Mouse (Mus musculus): ENCODE data around the gene Fcmr. TPM values are rescaled to one million over a fixed set of nuclear protein-coding genes. Genes with fewer than 3 reads are reported as not detected.

Fcmr gene
- polyA plus RNA-seq, 1 experiment from 2014 or later: not detected

- ATAC-seq: peak; percentile 84
- Histone ChIP-seq H3K9me3 (ENCODE audit: control insufficient read depth, low read length) (no peaks in the 10 kb centered on the region), H3K27ac (ENCODE audit: low read length) (no peak overlapping the region), H3K4me2 (ENCODE audit: low read length) (peak overlapping the region; percentile 71), H3K4me3 (replicated peaks; ENCODE audit: low read length) (peak overlapping the region; percentile 52), H3K27me3 (replicated peaks; ENCODE audit: control insufficient read depth, insufficient read depth, low read length) (0 out of 2 replicates have a peak, but pooled peaks cover 4% of the 10 kb centered on the region), H3K36me3 (ENCODE audit: control insufficient read depth, insufficient read depth) (no peaks in the 10 kb centered on the region), H3K4me1 (replicated peaks; ENCODE audit: control insufficient read depth, insufficient read depth, low read length) (0 out of 2 replicates have a peak, but pooled peaks cover 2% of the 10 kb centered on the region), H3K9ac (replicated peaks; ENCODE audit: low read depth, low read length) (peak overlapping the region; percentile 62)
- 2% methylated on average over 43 of the region's 43 CpGs for WGBS
Measured at GRCm38 (mm10) chr1:130877889-130878614, 12.6 kb downstream of the Fcmr start.

GRCm38 (mm10) chr1:130879927-130880326 lies 14.5 kb downstream of the Fcmr start:
- Histone ChIP-seq H3K36me3 (ENCODE audit: control insufficient read depth, insufficient read depth) (no peaks in the 10 kb centered on the region), H3K9me3 (ENCODE audit: control insufficient read depth, low read length) (no peaks in the 10 kb centered on the region), H3K4me1 (replicated peaks; ENCODE audit: control insufficient read depth, insufficient read depth, low read length) (0 out of 2 replicates have a peak, but pooled peaks cover 2% of the 10 kb centered on the region), H3K4me3 (replicated peaks; ENCODE audit: low read length) (no peak overlapping the region), H3K4me2 (ENCODE audit: low read length) (no peak overlapping the region), H3K9ac (replicated peaks; ENCODE audit: low read depth, low read length) (no peak overlapping the region), H3K27me3 (replicated peaks; ENCODE audit: control insufficient read depth, insufficient read depth, low read length) (0 out of 2 replicates have a peak, but pooled peaks cover 4% of the 10 kb centered on the region), H3K27ac (ENCODE audit: low read length) (no peak overlapping the region)
- 91% methylated on average over 7 of the region's 7 CpGs for WGBS
- no peak for ATAC-seq

GRCm38 (mm10) chr1:130883146-130883545 lies 17.7 kb downstream of the Fcmr start:
- no peaks in the 10 kb centered on the region for H3K27me3 ChIP-seq (replicated peaks; ENCODE audit: control insufficient read depth, insufficient read depth, low read length)
- 88% methylated on average over 4 of the region's 4 CpGs for WGBS
- H3K9ac ChIP-seq (replicated peaks; ENCODE audit: low read depth, low read length): no peak overlapping the region

GRCm38 (mm10) chr1:130887354-130887753 lies 21.9 kb downstream of the Fcmr start, which contains the start of gene Il24:
Il24 (minus strand) TSS chr1:130887454.
- Histone ChIP-seq H3K9ac (replicated peaks; ENCODE audit: low read depth, low read length) (no peak within 1 kb of the TSS), H3K27me3 (replicated peaks; ENCODE audit: control insufficient read depth, insufficient read depth, low read length) (no peaks in the 10 kb centered on the region), H3K4me1 (replicated peaks; ENCODE audit: control insufficient read depth, insufficient read depth, low read length) (no peaks in the 10 kb centered on the region), H3K4me2 (ENCODE audit: low read length) (no peak within 1 kb of the TSS), H3K4me3 (replicated peaks; ENCODE audit: low read length) (no peak within 1 kb of the TSS), H3K9me3 (ENCODE audit: control insufficient read depth, low read length) (no peaks in the 10 kb centered on the region), H3K36me3 (ENCODE audit: control insufficient read depth, insufficient read depth) (no peaks in the 10 kb centered on the region), H3K27ac (ENCODE audit: low read length) (no peak within 1 kb of the TSS)
- no peak for ATAC-seq

More at GRCm38 (mm10) chr1:130883146-130883545, 17.7 kb downstream of the Fcmr start:
- H3K4me2 ChIP-seq (ENCODE audit: low read length): no peak overlapping the region
- H3K27ac ChIP-seq (ENCODE audit: low read length): no peak overlapping the region
- no peak for ATAC-seq
- no peak overlapping the region for H3K4me3 ChIP-seq (replicated peaks; ENCODE audit: low read length)
- no peaks in the 10 kb centered on the region for H3K36me3 ChIP-seq (ENCODE audit: control insufficient read depth, insufficient read depth)
- no peaks in the 10 kb centered on the region for H3K9me3 ChIP-seq (ENCODE audit: control insufficient read depth, low read length)
- H3K4me1 ChIP-seq (replicated peaks; ENCODE audit: control insufficient read depth, insufficient read depth, low read length): no peaks in the 10 kb centered on the region

- ATAC-seq: no peak
- WGBS: 50% methylated on average over 1 of the region's 1 CpGs
- H3K4me2 ChIP-seq (ENCODE audit: low read length): no peak overlapping the region
- H3K9ac ChIP-seq (replicated peaks; ENCODE audit: low read depth, low read length): no peak overlapping the region
- H3K27me3 ChIP-seq (replicated peaks; ENCODE audit: control insufficient read depth, insufficient read depth, low read length): no peaks in the 10 kb centered on the region
- no peak overlapping the region for H3K4me3 ChIP-seq (replicated peaks; ENCODE audit: low read length)
- no peaks in the 10 kb centered on the region for H3K36me3 ChIP-seq (ENCODE audit: control insufficient read depth, insufficient read depth)
- no peaks in the 10 kb centered on the region for H3K9me3 ChIP-seq (ENCODE audit: control insufficient read depth, low read length)
- H3K27ac ChIP-seq (ENCODE audit: low read length): no peak overlapping the region
- no peaks in the 10 kb centered on the region for H3K4me1 ChIP-seq (replicated peaks; ENCODE audit: control insufficient read depth, insufficient read depth, low read length)
Measured at GRCm38 (mm10) chr1:130892446-130892845, 27.0 kb downstream of the Fcmr start.

- ATAC-seq: no peak
- H3K9me3 ChIP-seq (ENCODE audit: control insufficient read depth, low read length): no peaks in the 10 kb centered on the region
- H3K4me3 ChIP-seq (replicated peaks; ENCODE audit: low read length): no peak overlapping the region
- no peak overlapping the region for H3K27ac ChIP-seq (ENCODE audit: low read length)
- no peak overlapping the region for H3K4me2 ChIP-seq (ENCODE audit: low read length)
- 63% methylated on average over 9 of the region's 9 CpGs for WGBS
- no peaks in the 10 kb centered on the region for H3K36me3 ChIP-seq (ENCODE audit: control insufficient read depth, insufficient read depth)
- no peaks in the 10 kb centered on the region for H3K4me1 ChIP-seq (replicated peaks; ENCODE audit: control insufficient read depth, insufficient read depth, low read length)
- H3K9ac ChIP-seq (replicated peaks; ENCODE audit: low read depth, low read length): no peak overlapping the region
- no peaks in the 10 kb centered on the region for H3K27me3 ChIP-seq (replicated peaks; ENCODE audit: control insufficient read depth, insufficient read depth, low read length)
Measured at GRCm38 (mm10) chr1:130893329-130894040, 28.0 kb downstream of the Fcmr start.

GRCm38 (mm10) chr1:130894468-130894867 lies 29.0 kb downstream of the Fcmr start:
- 22% methylated on average over 6 of the region's 6 CpGs for WGBS
- no peak for ATAC-seq
- no peaks in the 10 kb centered on the region for H3K27me3 ChIP-seq (replicated peaks; ENCODE audit: control insufficient read depth, insufficient read depth, low read length)

GRCm38 (mm10) chr1:130902505-130902904 lies 37.0 kb downstream of the Fcmr start:
- H3K4me3 ChIP-seq (replicated peaks; ENCODE audit: low read length): no peak overlapping the region
- WGBS: 88% methylated on average over 7 of the region's 7 CpGs
- no peak for ATAC-seq
- H3K27ac ChIP-seq (ENCODE audit: low read length): no peak overlapping the region
- H3K9me3 ChIP-seq (ENCODE audit: control insufficient read depth, low read length): no peaks in the 10 kb centered on the region
- H3K9ac ChIP-seq (replicated peaks; ENCODE audit: low read depth, low read length): no peak overlapping the region
- no peak overlapping the region for H3K4me2 ChIP-seq (ENCODE audit: low read length)
- H3K4me1 ChIP-seq (replicated peaks; ENCODE audit: control insufficient read depth, insufficient read depth, low read length): no peaks in the 10 kb centered on the region
- H3K27me3 ChIP-seq (replicated peaks; ENCODE audit: control insufficient read depth, insufficient read depth, low read length): no peaks in the 10 kb centered on the region
- no peaks in the 10 kb centered on the region for H3K36me3 ChIP-seq (ENCODE audit: control insufficient read depth, insufficient read depth)

More at GRCm38 (mm10) chr1:130894468-130894867, 29.0 kb downstream of the Fcmr start:
- Histone ChIP-seq H3K9me3 (ENCODE audit: control insufficient read depth, low read length) (no peaks in the 10 kb centered on the region), H3K4me2 (ENCODE audit: low read length) (no peak overlapping the region), H3K4me1 (replicated peaks; ENCODE audit: control insufficient read depth, insufficient read depth, low read length) (no peaks in the 10 kb centered on the region), H3K4me3 (replicated peaks; ENCODE audit: low read length) (no peak overlapping the region), H3K27ac (ENCODE audit: low read length) (no peak overlapping the region), H3K9ac (replicated peaks; ENCODE audit: low read depth, low read length) (no peak overlapping the region), H3K36me3 (ENCODE audit: control insufficient read depth, insufficient read depth) (no peaks in the 10 kb centered on the region)

GRCm38 (mm10) chr1:130911401-130912010 lies 46.0 kb downstream of the Fcmr start, which contains the start of gene Il20:
Il20 (minus strand) TSS chr1:130911451.
- Histone ChIP-seq H3K4me3 (replicated peaks; ENCODE audit: low read length) (no peak within 1 kb of the TSS), H3K4me2 (ENCODE audit: low read length) (no peak within 1 kb of the TSS), H3K27ac (ENCODE audit: low read length) (no peak within 1 kb of the TSS), H3K27me3 (replicated peaks; ENCODE audit: control insufficient read depth, insufficient read depth, low read length) (no peaks in the 10 kb centered on the region), H3K4me1 (replicated peaks; ENCODE audit: control insufficient read depth, insufficient read depth, low read length) (no peaks in the 10 kb centered on the region), H3K36me3 (ENCODE audit: control insufficient read depth, insufficient read depth) (no peaks in the 10 kb centered on the region), H3K9me3 (ENCODE audit: control insufficient read depth, low read length) (no peaks in the 10 kb centered on the region), H3K9ac (replicated peaks; ENCODE audit: low read depth, low read length) (no peak within 1 kb of the TSS)
- WGBS: 61% methylated on average over 12 of the region's 12 CpGs
- no peak for ATAC-seq

All from forebrain, embryonic 16.5 days (tissue).